Mouse (Mus musculus) stomach, embryonic 14.5 days (tissue): ENCODE results near the gene Card19. TPM values are rescaled to one million over a fixed set of nuclear protein-coding genes. Genes with fewer than 3 reads are reported as not detected.

Source experiments
- ATAC-seq: fragments of 200-750 bp; cut with Nextera tagmentation; 2 replicates; pipeline ENCODE4 v1.8.0; 2017; ENCODE audit warnings: low read depth, moderate TSS enrichment; ENCODE audit not compliant: insufficient number of reproducible peaks, insufficient read depth, low FRiP score
- H3K27ac ChIP-seq: fragments of 300-500 bp; sonication (generic); 2 replicates; pipeline ENCODE4 v1.5.1; 2014; ENCODE audit warnings: mild to moderate bottlenecking, low read length, moderate library complexity, mixed read lengths
- H3K27me3 ChIP-seq: fragments of 300-500 bp; sonication (generic); 2 replicates; pipeline ENCODE4 v1.6.1; 2014; ENCODE audit warnings: low read length, control low read depth, mixed read lengths; ENCODE audit not compliant: control insufficient read depth, insufficient read depth
- H3K36me3 ChIP-seq: fragments of 300-500 bp; sonication (generic); 2 replicates; pipeline ENCODE4 v1.6.1; 2014; ENCODE audit warnings: mild to moderate bottlenecking, control low read depth, low read length, moderate library complexity, mixed read lengths; ENCODE audit not compliant: control insufficient read depth, insufficient read depth
- H3K4me1 ChIP-seq: fragments of 300-500 bp; sonication (generic); 2 replicates; pipeline ENCODE4 v1.6.1; 2014; ENCODE audit warnings: low read length, control low read depth, mixed read lengths; ENCODE audit not compliant: control insufficient read depth, insufficient read depth
- H3K4me2 ChIP-seq: fragments of 300-500 bp; sonication (generic); replicated peaks from 2 replicates; pipeline ENCODE4 v1.6.1; 2014; ENCODE audit warnings: low read depth, low read length, control low read depth
- H3K4me3 ChIP-seq: fragments of 300-500 bp; sonication (generic); 2 replicates; pipeline ENCODE4 v1.5.1; 2014; ENCODE audit warnings: low read depth, low read length, control low read depth
- H3K9ac ChIP-seq: fragments of 300-500 bp; sonication (generic); replicated peaks from 2 replicates; pipeline ENCODE4 v1.6.1; 2014; ENCODE audit warnings: low read depth, mild to moderate bottlenecking, control low read depth, low read length, moderate library complexity, mixed read lengths
- H3K9me3 ChIP-seq: fragments of 300-500 bp; sonication (generic); 2 replicates; pipeline ENCODE4 v1.6.1; 2016; ENCODE audit warnings: low read depth, low read length, control low read depth; ENCODE audit not compliant: control insufficient read depth
- WGBS: fragments of 180-500 bp; shearing (Covaris S2); extraction: QIAGEN DNeasy Blood & Tissue Kit; methylation state at CpG from one replicate; pipeline ENCODE4 v1.1.7; 2014; 5-methylcytosine and 5-hydroxymethylcytosine counted together
- polyA plus RNA-seq: library from polyadenylated mRNA; unstranded; fragments of >200 nt; fragmentation: Nextera tagmentation; extraction: Ambion mirVana; gene quantifications from 2 replicates; pipeline ENCODE4 v1.2.1, GENCODE M21; 2014

Card19 gene
- polyA plus RNA-seq, 1 experiment from 2014 or later: 57.0 TPM

- Histone ChIP-seq H3K4me2 (no peak overlapping the region), H3K27me3 (no peaks in the 10 kb centered on the region), H3K4me3 (no peak overlapping the region), H3K27ac (no peak overlapping the region), H3K9ac (no peak overlapping the region), H3K36me3 (peaks cover 3% of the 10 kb centered on the region; the same call in 1 of the 2 replicates), H3K9me3 (no peaks in the 10 kb centered on the region), H3K4me1 (peaks cover 13% of the 10 kb centered on the region)
- no peak for ATAC-seq
- WGBS: 91% methylated on average over 7 of the region's 7 CpGs
These were observed 20.2 kb downstream of the Card19 start for GRCm38 (mm10) chr13:49195651-49196050.

- Histone ChIP-seq H3K27me3 (no peaks in the 10 kb centered on the region), H3K9ac (no peak overlapping the region), H3K36me3 (peaks cover 3% of the 10 kb centered on the region; the same call in 1 of the 2 replicates), H3K4me2 (no peak overlapping the region), H3K4me3 (no peak overlapping the region), H3K4me1 (peaks cover 16% of the 10 kb centered on the region), H3K9me3 (no peaks in the 10 kb centered on the region), H3K27ac (no peak overlapping the region)
- WGBS: 96% methylated on average over 13 of the region's 13 CpGs
- ATAC-seq: no peak
These were observed 21.0 kb downstream of the Card19 start for GRCm38 (mm10) chr13:49194811-49195210.

GRCm38 (mm10) chr13:49193650-49194049 lies 22.2 kb downstream of the Card19 start:
- 95% methylated on average over 17 of the region's 17 CpGs for WGBS
- Histone ChIP-seq H3K9me3 (no peaks in the 10 kb centered on the region), H3K36me3 (peaks cover 3% of the 10 kb centered on the region; the same call in 1 of the 2 replicates), H3K27me3 (no peaks in the 10 kb centered on the region), H3K4me3 (no peak overlapping the region), H3K27ac (no peak overlapping the region), H3K9ac (no peak overlapping the region), H3K4me1 (peaks cover 16% of the 10 kb centered on the region), H3K4me2 (no peak overlapping the region)
- no peak for ATAC-seq

GRCm38 (mm10) chr13:49192156-49192855 lies 23.5 kb downstream of the Card19 start:
- H3K4me1 ChIP-seq: peaks cover 16% of the 10 kb centered on the region
- H3K9me3 ChIP-seq: no peaks in the 10 kb centered on the region
- H3K27me3 ChIP-seq: no peaks in the 10 kb centered on the region
- ATAC-seq: no peak
- no peak overlapping the region for H3K4me3 ChIP-seq
- WGBS: 65% methylated on average over 16 of the region's 16 CpGs
- H3K9ac ChIP-seq: no peak overlapping the region
- no peak overlapping the region for H3K4me2 ChIP-seq
- H3K36me3 ChIP-seq: peaks cover 3% of the 10 kb centered on the region; the same call in 1 of the 2 replicates
- H3K27ac ChIP-seq: no peak overlapping the region

- Histone ChIP-seq H3K36me3 (peaks cover 3% of the 10 kb centered on the region; the same call in 1 of the 2 replicates), H3K4me3 (no peak overlapping the region), H3K9me3 (no peaks in the 10 kb centered on the region), H3K4me1 (peaks cover 21% of the 10 kb centered on the region), H3K9ac (no peak overlapping the region), H3K27ac (no peak overlapping the region), H3K4me2 (no peak overlapping the region), H3K27me3 (no peaks in the 10 kb centered on the region)
- 27% methylated on average over 5 of the region's 5 CpGs for WGBS
- ATAC-seq: no peak
These were observed 24.2 kb downstream of the Card19 start for GRCm38 (mm10) chr13:49191673-49192035.

GRCm38 (mm10) chr13:49190876-49191672 lies 24.8 kb downstream of the Card19 start:
- Histone ChIP-seq H3K4me3 (no peak overlapping the region), H3K36me3 (peaks cover 3% of the 10 kb centered on the region; the same call in 1 of the 2 replicates), H3K4me2 (no peak overlapping the region), H3K4me1 (peaks cover 23% of the 10 kb centered on the region), H3K27me3 (no peaks in the 10 kb centered on the region), H3K9me3 (no peaks in the 10 kb centered on the region), H3K9ac (peak overlapping the region; percentile 18; the same call in 1 of the 2 replicates), H3K27ac (no peak overlapping the region)
- WGBS: 73% methylated on average over 7 of the region's 7 CpGs
- no peak for ATAC-seq

- Histone ChIP-seq H3K36me3 (peaks cover 2% of the 10 kb centered on the region; the same call in 1 of the 2 replicates), H3K4me3 (no peak overlapping the region), H3K9me3 (no peaks in the 10 kb centered on the region), H3K4me1 (peaks cover 23% of the 10 kb centered on the region), H3K4me2 (no peak overlapping the region), H3K9ac (no peak overlapping the region), H3K27me3 (no peaks in the 10 kb centered on the region), H3K27ac (no peak overlapping the region)
- no peak for ATAC-seq
- WGBS: 69% methylated on average over 12 of the region's 12 CpGs
These were observed 25.6 kb downstream of the Card19 start for GRCm38 (mm10) chr13:49189970-49190870.

GRCm38 (mm10) chr13:49188966-49189360 lies 26.9 kb downstream of the Card19 start:
- Histone ChIP-seq H3K4me1 (peaks cover 23% of the 10 kb centered on the region), H3K36me3 (no peaks in the 10 kb centered on the region), H3K27me3 (no peaks in the 10 kb centered on the region), H3K9ac (no peak overlapping the region), H3K4me3 (no peak overlapping the region), H3K27ac (no peak overlapping the region), H3K9me3 (no peaks in the 10 kb centered on the region), H3K4me2 (no peak overlapping the region)
- no peak for ATAC-seq
- 71% methylated on average over 2 of the region's 2 CpGs for WGBS
